Mouse (Mus musculus): ENCODE results near the gene Vps50. TPM values are rescaled to one million over a fixed set of nuclear protein-coding genes. Genes with fewer than 3 reads are reported as not detected.
A peak's percentile ranks its signal among the peaks of the same experiment; 100 is the strongest.

Vps50 gene
- 25.8 and 26.3 TPM in 2 replicates for polyA plus RNA-seq (2015; fragmentation: Nextera tagmentation; extraction: Ambion mirVana)

DNA sequence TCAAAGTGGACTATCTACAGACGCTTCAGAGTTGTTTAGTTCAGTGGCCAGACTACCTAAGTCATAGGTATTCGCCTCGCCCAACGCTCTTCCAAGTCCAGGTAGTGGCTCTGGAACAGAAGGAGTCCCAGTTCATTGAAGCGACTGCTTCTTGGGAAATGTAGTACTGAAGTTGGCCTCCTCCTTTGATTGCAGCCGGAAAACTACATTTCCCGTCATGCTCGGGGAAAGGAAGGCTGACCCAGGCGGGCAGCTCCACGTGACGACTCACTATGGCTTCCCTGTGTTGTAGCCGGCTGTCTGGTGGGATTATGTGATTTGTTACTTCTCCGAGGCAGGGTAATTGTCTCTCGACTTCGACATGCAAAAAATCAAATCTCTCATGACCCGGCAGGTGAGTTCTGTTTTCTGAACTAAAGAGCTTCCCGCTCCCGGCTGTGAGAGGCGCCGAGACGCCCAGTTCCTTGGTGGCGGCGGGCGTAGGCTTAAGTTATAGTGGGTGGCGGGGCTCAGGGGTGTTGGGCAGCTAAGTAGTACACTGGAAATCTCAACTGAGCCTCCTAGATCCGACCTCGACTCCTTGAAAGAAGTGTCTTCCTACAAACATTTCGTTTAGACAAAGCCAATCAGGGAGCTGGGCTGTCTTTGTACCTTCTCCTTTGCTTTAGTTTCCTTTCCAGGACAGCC, at the start of gene Vps50, which contains the start of gene Hepacam2:
Vps50 (plus strand) TSS at position 221 of the 687 bp plus-strand sequence.
Hepacam2 (minus strand) TSS at position 137 of the 687 bp plus-strand sequence.
- H3K9ac ChIP-seq = peak within 1 kb of the TSS; percentile 46
- H3K9me3 ChIP-seq = no peaks in the 10 kb centered on the region
- H3K4me3 ChIP-seq = peak within 1 kb of the TSS; percentile 69
- ATAC-seq (ENCODE audit: insufficient number of reproducible peaks, low FRiP score, low TSS enrichment, low read depth) = peak; percentile 96
- peak within 1 kb of the TSS; percentile 75 for H3K4me2 ChIP-seq
- H3K27ac ChIP-seq = no peak within 1 kb of the TSS
- H3K27me3 ChIP-seq = no peaks in the 10 kb centered on the region
- H3K36me3 ChIP-seq = no peaks in the 10 kb centered on the region
- 1% methylated on average over 28 of the region's 28 CpGs for WGBS
- peaks cover 7% of the 10 kb centered on the region; the same call in 1 of the 2 replicates for H3K4me1 ChIP-seq

DNA sequence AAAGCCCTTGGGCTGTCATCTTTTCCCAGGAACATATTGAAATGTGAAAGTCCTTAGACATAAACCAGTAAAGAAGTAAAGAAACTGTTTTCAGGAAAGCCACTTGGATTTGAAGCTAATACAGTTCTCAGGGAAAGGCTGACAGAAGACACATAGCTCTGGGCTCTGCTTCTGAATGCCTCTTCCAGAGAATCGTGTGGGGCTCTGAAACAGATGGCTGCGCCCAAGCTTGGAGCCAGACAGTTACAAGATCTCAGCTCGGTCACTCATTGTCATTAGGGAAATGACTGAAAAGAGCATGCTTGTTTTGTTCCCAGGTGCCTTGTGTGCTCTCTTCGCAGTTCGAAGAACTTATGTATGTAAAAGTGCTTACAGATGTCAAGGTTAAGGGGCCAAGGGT, 43.8 kb upstream of the Vps50 start:
- Histone ChIP-seq H3K9me3 (no peaks in the 10 kb centered on the region), H3K27me3 (no peaks in the 10 kb centered on the region), H3K36me3 (no peaks in the 10 kb centered on the region), H3K27ac (no peak overlapping the region), H3K4me3 (no peak overlapping the region), H3K9ac (no peak overlapping the region), H3K4me1 (no peaks in the 10 kb centered on the region), H3K4me2 (no peak overlapping the region)
- WGBS = 39% methylated on average over 5 of the region's 5 CpGs
- no peak for ATAC-seq (ENCODE audit: insufficient number of reproducible peaks, low FRiP score, low TSS enrichment, low read depth)

DNA sequence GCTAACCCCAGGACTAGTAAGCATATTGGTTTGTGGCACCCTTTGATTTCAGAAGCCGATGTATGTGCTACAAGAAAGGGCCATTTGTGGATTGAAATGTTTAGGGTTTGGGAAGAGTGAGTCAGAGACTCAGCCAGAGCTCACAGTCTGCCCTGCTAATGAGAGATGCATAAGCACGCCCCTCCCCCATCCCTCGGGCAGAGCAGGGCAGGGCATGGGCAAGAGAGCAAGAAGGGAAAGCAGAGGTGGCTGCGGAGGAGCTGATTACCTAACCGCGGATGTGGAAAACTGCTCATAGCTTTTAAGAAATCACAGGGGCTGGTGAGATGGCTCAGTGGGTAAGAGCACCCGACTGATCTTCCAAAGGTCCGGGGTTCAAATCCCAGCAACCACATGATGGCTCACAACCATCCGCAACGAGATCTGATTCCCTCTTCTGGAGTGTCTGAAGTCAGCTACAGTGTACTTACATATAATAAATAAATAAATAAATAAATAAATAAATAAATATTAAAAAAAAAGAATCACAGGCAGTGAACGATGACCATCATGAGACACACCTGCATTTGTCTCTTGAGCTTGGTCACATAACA, 42.1 kb upstream of the Vps50 start:
- Histone ChIP-seq H3K9ac (no peak overlapping the region), H3K9me3 (no peaks in the 10 kb centered on the region), H3K27me3 (no peaks in the 10 kb centered on the region), H3K36me3 (no peaks in the 10 kb centered on the region), H3K27ac (no peak overlapping the region), H3K4me1 (no peaks in the 10 kb centered on the region), H3K4me2 (no peak overlapping the region), H3K4me3 (no peak overlapping the region)
- WGBS = 57% methylated on average over 11 of the region's 11 CpGs
- ATAC-seq (ENCODE audit: insufficient number of reproducible peaks, low FRiP score, low TSS enrichment, low read depth) = no peak

GRCm38 (mm10) chr6:3463026-3463425, 35.2 kb upstream of the Vps50 start:
- Histone ChIP-seq H3K4me2 (no peak overlapping the region), H3K36me3 (no peaks in the 10 kb centered on the region), H3K27me3 (no peaks in the 10 kb centered on the region), H3K9ac (no peak overlapping the region), H3K27ac (no peak overlapping the region), H3K9me3 (no peaks in the 10 kb centered on the region), H3K4me1 (no peaks in the 10 kb centered on the region), H3K4me3 (no peak overlapping the region)
- ATAC-seq (ENCODE audit: insufficient number of reproducible peaks, low FRiP score, low TSS enrichment, low read depth) = no peak
- 62% methylated on average over 6 of the region's 6 CpGs for WGBS

DNA sequence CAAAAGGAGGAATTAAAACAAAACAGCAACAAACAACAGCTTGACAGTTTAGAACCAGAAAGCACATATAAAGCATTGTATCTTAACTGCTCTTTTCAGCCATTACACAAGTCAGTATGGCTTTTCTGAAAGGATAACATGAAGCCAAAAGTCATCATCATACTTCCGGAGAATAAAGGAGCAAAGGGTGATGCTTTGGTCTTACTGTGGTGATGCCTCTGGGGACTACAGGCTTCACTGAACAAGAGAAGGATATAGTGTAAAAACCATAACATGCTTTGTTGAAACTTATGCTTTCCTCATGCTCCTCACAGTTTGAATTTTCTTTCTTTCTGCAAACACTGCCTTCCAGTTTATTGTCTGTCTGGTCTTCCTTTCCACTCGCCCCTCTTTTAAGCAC, 34.6 kb upstream of the Vps50 start:
- no peaks in the 10 kb centered on the region for H3K4me1 ChIP-seq
- WGBS = 75% methylated on average over 2 of the region's 2 CpGs

DNA sequence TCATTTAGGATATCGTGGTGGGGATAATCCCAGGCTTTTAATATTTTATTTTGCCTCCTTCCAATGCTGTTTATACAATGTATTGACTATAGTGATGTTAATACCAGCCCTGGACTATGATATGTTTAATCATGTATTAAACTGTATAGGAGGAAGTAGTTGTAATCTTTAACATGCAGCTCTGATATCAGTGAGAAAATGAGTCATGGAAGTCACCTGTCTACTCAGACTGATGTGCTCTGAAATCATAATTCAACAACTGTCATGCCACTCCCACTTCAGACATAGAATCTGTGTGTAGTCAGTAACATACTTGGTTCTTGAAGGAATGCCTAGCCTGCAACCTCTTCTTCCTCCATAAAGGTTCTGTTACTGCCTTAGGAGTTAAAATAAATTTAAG, 29.6 kb upstream of the Vps50 start:
- no peak for ATAC-seq (ENCODE audit: insufficient number of reproducible peaks, low FRiP score, low TSS enrichment, low read depth)
- Histone ChIP-seq H3K9me3 (no peaks in the 10 kb centered on the region), H3K9ac (no peak overlapping the region), H3K4me1 (no peaks in the 10 kb centered on the region), H3K4me3 (no peak overlapping the region), H3K27me3 (no peaks in the 10 kb centered on the region), H3K4me2 (no peak overlapping the region), H3K36me3 (no peaks in the 10 kb centered on the region), H3K27ac (no peak overlapping the region)
- WGBS = 47% methylated on average over 1 of the region's 1 CpGs

More for the DNA sequence above, 34.6 kb upstream of the Vps50 start:
- Histone ChIP-seq H3K36me3 (no peaks in the 10 kb centered on the region), H3K4me2 (no peak overlapping the region), H3K9ac (no peak overlapping the region), H3K27ac (no peak overlapping the region), H3K27me3 (no peaks in the 10 kb centered on the region), H3K9me3 (no peaks in the 10 kb centered on the region), H3K4me3 (no peak overlapping the region)
- ATAC-seq (ENCODE audit: insufficient number of reproducible peaks, low FRiP score, low TSS enrichment, low read depth) = no peak

DNA sequence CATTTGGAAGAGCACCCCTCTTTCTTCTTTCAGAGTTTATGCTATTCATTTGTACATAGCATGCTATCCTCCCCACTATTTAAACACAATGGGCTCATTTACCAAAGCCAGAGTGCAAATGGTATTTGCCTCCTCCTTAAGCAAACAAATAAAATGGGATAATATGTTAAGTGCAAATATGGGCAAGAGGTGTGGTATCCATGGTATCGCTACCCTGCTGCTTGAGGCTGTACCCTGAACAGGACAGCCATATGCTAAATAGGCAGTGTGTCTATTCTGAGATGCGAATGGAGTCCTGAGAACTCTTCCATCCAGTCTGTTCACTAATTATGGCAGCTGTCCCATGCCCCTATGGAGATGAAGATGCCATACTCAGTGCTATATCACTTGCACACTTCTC, 27.5 kb upstream of the Vps50 start:
- 72% methylated on average over 2 of the region's 2 CpGs for WGBS
- H3K9ac ChIP-seq = no peak overlapping the region
- H3K4me3 ChIP-seq = no peak overlapping the region
- no peak for ATAC-seq (ENCODE audit: insufficient number of reproducible peaks, low FRiP score, low TSS enrichment, low read depth)
- H3K4me1 ChIP-seq = no peaks in the 10 kb centered on the region
- no peaks in the 10 kb centered on the region for H3K36me3 ChIP-seq
- no peaks in the 10 kb centered on the region for H3K9me3 ChIP-seq
- H3K27me3 ChIP-seq = no peaks in the 10 kb centered on the region
- H3K27ac ChIP-seq = no peak overlapping the region
- no peak overlapping the region for H3K4me2 ChIP-seq

DNA sequence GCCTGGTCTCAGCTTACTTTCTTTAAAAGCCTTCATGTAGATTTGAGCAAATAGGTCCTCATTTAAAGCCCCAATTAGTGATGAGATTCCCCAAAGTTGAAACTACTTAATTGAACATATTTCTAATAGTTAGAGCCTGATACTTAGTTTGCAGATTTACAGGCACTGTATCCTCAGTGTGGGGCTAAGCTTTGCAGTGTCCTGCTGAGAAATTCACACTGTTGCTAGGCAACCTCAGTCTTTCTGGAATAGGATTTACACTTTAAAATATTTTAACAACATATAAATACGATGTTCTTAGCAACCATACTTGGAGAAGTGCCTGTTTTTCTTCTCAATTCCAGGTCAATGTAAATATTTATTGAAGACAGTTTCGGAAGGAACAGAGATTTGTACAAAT, 21.9 kb upstream of the Vps50 start:
- no peaks in the 10 kb centered on the region for H3K9me3 ChIP-seq
- no peak overlapping the region for H3K27ac ChIP-seq
- H3K36me3 ChIP-seq = no peaks in the 10 kb centered on the region
- H3K4me3 ChIP-seq = no peak overlapping the region
- 41% methylated on average over 2 of the region's 2 CpGs for WGBS
- H3K4me2 ChIP-seq = no peak overlapping the region
- no peaks in the 10 kb centered on the region for H3K4me1 ChIP-seq
- H3K27me3 ChIP-seq = no peaks in the 10 kb centered on the region
- no peak overlapping the region for H3K9ac ChIP-seq
- no peak for ATAC-seq (ENCODE audit: insufficient number of reproducible peaks, low FRiP score, low TSS enrichment, low read depth)

DNA sequence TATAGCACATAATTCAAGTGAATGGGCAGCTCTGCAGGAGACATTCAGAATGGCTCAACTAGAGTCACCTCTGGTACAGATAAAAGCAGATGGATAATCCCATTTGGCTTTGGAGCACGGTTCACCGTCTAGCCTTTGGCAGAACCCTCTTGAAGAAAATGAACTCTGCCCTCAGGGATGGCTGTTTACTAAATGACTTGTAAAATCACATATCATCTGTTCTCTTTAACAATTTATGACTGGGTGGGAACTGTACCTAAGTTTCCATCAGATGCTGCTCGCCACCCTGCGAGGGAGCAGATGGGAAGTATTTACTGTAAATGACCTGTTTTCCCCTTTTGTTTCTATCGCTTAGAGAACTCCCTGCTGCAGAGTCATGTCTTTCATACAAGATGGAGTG, 18.3 kb upstream of the Vps50 start:
- Histone ChIP-seq H3K4me2 (no peak overlapping the region), H3K9ac (no peak overlapping the region), H3K4me3 (no peak overlapping the region), H3K27ac (no peak overlapping the region), H3K36me3 (no peaks in the 10 kb centered on the region), H3K4me1 (no peaks in the 10 kb centered on the region), H3K27me3 (no peaks in the 10 kb centered on the region), H3K9me3 (no peaks in the 10 kb centered on the region)
- 34% methylated on average over 5 of the region's 5 CpGs for WGBS
- ATAC-seq (ENCODE audit: insufficient number of reproducible peaks, low FRiP score, low TSS enrichment, low read depth) = no peak

DNA sequence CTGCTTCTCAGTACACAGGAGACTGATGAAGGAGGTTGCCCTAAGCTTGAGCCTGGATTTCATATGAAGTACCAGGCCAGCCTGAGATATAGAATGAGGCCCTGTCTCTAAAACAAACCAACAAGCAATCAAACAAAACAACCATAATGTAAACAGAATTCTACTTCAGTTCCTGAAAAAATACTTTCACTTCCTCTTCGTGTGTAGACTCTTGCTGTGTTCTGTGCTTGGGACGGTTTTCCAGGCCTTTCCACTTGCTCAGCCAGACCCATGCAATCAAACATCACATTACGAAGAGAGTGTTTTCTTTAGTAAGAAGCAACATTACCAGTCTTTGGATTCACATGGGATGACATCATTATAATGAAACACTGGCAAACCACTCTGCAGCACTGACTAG, 16.5 kb upstream of the Vps50 start:
- Histone ChIP-seq H3K27ac (no peak overlapping the region), H3K27me3 (no peaks in the 10 kb centered on the region), H3K4me3 (no peak overlapping the region), H3K9me3 (no peaks in the 10 kb centered on the region), H3K4me1 (no peaks in the 10 kb centered on the region), H3K36me3 (no peaks in the 10 kb centered on the region), H3K9ac (no peak overlapping the region), H3K4me2 (no peak overlapping the region)
- 85% methylated on average over 3 of the region's 3 CpGs for WGBS
- ATAC-seq (ENCODE audit: insufficient number of reproducible peaks, low FRiP score, low TSS enrichment, low read depth) = no peak

DNA sequence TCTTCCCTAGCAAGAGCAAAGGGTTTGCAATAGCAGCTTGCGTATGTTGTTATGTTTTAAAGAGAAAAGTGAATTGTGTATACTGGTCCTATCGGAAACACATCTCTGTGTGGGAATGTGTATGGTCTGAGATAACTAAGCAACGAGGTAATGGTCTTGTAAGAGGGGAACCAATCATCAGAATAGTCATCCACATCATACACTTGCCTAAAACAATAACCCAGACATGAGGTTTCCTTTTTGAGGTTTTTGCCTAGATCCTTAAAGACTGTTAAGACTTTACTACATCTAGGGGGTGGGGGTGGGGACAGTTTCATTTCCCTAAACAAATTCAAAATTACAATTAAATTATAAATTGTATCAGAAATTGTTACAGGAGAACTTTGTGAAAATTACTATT, 13.0 kb upstream of the Vps50 start:
- H3K27me3 ChIP-seq = no peaks in the 10 kb centered on the region
- no peak for ATAC-seq (ENCODE audit: insufficient number of reproducible peaks, low FRiP score, low TSS enrichment, low read depth)
- no peaks in the 10 kb centered on the region for H3K36me3 ChIP-seq
- H3K4me2 ChIP-seq = no peak overlapping the region
- WGBS = 76% methylated on average over 3 of the region's 3 CpGs
- H3K4me3 ChIP-seq = no peak overlapping the region
- H3K9ac ChIP-seq = no peak overlapping the region
- no peaks in the 10 kb centered on the region for H3K4me1 ChIP-seq
- H3K9me3 ChIP-seq = no peaks in the 10 kb centered on the region
- H3K27ac ChIP-seq = no peak overlapping the region

DNA sequence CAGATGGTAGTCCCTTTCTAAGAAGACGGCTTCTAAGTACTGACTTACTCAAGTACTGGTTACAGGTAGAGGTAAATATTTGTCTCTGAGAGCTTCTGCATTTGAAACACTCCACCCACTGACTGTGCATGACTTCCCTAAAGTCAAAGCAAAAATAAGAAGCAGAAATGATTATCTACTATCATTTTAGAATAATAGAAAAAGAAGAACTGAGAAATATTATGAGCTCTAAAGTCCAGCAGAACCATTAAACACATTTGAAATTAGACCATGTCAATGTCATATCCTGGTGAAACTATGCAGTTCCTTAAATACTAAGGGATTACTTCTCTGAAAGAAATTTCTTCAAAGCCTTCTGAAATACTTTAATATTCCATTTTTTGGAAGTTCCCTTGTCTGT, 10.8 kb upstream of the Vps50 start:
- Histone ChIP-seq H3K27ac (no peak overlapping the region), H3K4me1 (no peaks in the 10 kb centered on the region), H3K4me3 (no peak overlapping the region), H3K9me3 (no peaks in the 10 kb centered on the region), H3K36me3 (no peaks in the 10 kb centered on the region), H3K9ac (no peak overlapping the region), H3K27me3 (no peaks in the 10 kb centered on the region), H3K4me2 (no peak overlapping the region)
- 93% methylated on average over 1 of the region's 1 CpGs for WGBS
- no peak for ATAC-seq (ENCODE audit: insufficient number of reproducible peaks, low FRiP score, low TSS enrichment, low read depth)

Measured in limb, embryonic 15.5 days (tissue).